Mouse (Mus musculus): ENCODE data around the gene 4930503B20Rik. TPM values are rescaled to one million over a fixed set of nuclear protein-coding genes. Genes with fewer than 3 reads are reported as not detected.

4930503B20Rik gene
- polyA plus RNA-seq, 1 experiment from 2014 or later: 0.23 TPM

GRCm38 (mm10) chr3:146679646-146680045 lies 28.5 kb upstream of the 4930503B20Rik start:
- ATAC-seq (ENCODE audit: insufficient number of reproducible peaks, low FRiP score, low TSS enrichment, low read depth): no peak
- 89% methylated on average over 16 of the region's 16 CpGs for WGBS

GRCm38 (mm10) chr3:146676193-146676592 lies 25.1 kb upstream of the 4930503B20Rik start:
- ATAC-seq (ENCODE audit: insufficient number of reproducible peaks, low FRiP score, low TSS enrichment, low read depth): no peak
- no peaks in the 10 kb centered on the region for H3K9me3 ChIP-seq (replicated peaks)
- H3K4me1 ChIP-seq: no peaks in the 10 kb centered on the region
- 88% methylated on average over 4 of the region's 4 CpGs for WGBS
- no peak overlapping the region for H3K4me2 ChIP-seq (replicated peaks)
- H3K36me3 ChIP-seq: no peaks in the 10 kb centered on the region
- H3K4me3 ChIP-seq (replicated peaks): no peak overlapping the region
- H3K27ac ChIP-seq (replicated peaks): no peak overlapping the region
- H3K27me3 ChIP-seq: no peaks in the 10 kb centered on the region
- no peak overlapping the region for H3K9ac ChIP-seq

More at GRCm38 (mm10) chr3:146679646-146680045, 28.5 kb upstream of the 4930503B20Rik start:
- Histone ChIP-seq H3K4me3 (replicated peaks) (no peak overlapping the region), H3K9me3 (replicated peaks) (no peaks in the 10 kb centered on the region), H3K27me3 (no peaks in the 10 kb centered on the region), H3K4me1 (peaks cover 14% of the 10 kb centered on the region), H3K36me3 (no peaks in the 10 kb centered on the region), H3K27ac (replicated peaks) (no peak overlapping the region), H3K4me2 (replicated peaks) (no peak overlapping the region), H3K9ac (no peak overlapping the region)

GRCm38 (mm10) chr3:146675101-146675500 lies 24.0 kb upstream of the 4930503B20Rik start:
- no peaks in the 10 kb centered on the region for H3K4me1 ChIP-seq
- no peak overlapping the region for H3K27ac ChIP-seq (replicated peaks)
- no peaks in the 10 kb centered on the region for H3K27me3 ChIP-seq
- H3K4me2 ChIP-seq (replicated peaks): no peak overlapping the region
- H3K36me3 ChIP-seq: no peaks in the 10 kb centered on the region
- H3K9ac ChIP-seq: no peak overlapping the region
- ATAC-seq (ENCODE audit: insufficient number of reproducible peaks, low FRiP score, low TSS enrichment, low read depth): no peak
- H3K9me3 ChIP-seq (replicated peaks): no peaks in the 10 kb centered on the region
- WGBS: 82% methylated on average over 1 of the region's 1 CpGs
- no peak overlapping the region for H3K4me3 ChIP-seq (replicated peaks)

GRCm38 (mm10) chr3:146671121-146671520 lies 20.0 kb upstream of the 4930503B20Rik start:
- Histone ChIP-seq H3K4me1 (no peaks in the 10 kb centered on the region), H3K27ac (replicated peaks) (no peak overlapping the region), H3K27me3 (no peaks in the 10 kb centered on the region), H3K4me3 (replicated peaks) (no peak overlapping the region), H3K4me2 (replicated peaks) (no peak overlapping the region), H3K9me3 (replicated peaks) (no peaks in the 10 kb centered on the region), H3K36me3 (no peaks in the 10 kb centered on the region), H3K9ac (no peak overlapping the region)
- 49% methylated on average over 2 of the region's 2 CpGs for WGBS
- ATAC-seq (ENCODE audit: insufficient number of reproducible peaks, low FRiP score, low TSS enrichment, low read depth): no peak

GRCm38 (mm10) chr3:146661907-146662306 lies 10.8 kb upstream of the 4930503B20Rik start:
- H3K27ac ChIP-seq (replicated peaks): no peak overlapping the region
- H3K36me3 ChIP-seq: no peaks in the 10 kb centered on the region
- H3K4me2 ChIP-seq (replicated peaks): no peak overlapping the region
- H3K4me1 ChIP-seq: no peaks in the 10 kb centered on the region
- no peaks in the 10 kb centered on the region for H3K27me3 ChIP-seq
- ATAC-seq (ENCODE audit: insufficient number of reproducible peaks, low FRiP score, low TSS enrichment, low read depth): no peak
- no peak overlapping the region for H3K9ac ChIP-seq
- no peaks in the 10 kb centered on the region for H3K9me3 ChIP-seq (replicated peaks)
- 67% methylated on average over 7 of the region's 7 CpGs for WGBS
- no peak overlapping the region for H3K4me3 ChIP-seq (replicated peaks)

GRCm38 (mm10) chr3:146661001-146661400 lies 9.9 kb upstream of the 4930503B20Rik start:
- no peak overlapping the region for H3K9ac ChIP-seq
- 75% methylated on average over 6 of the region's 6 CpGs for WGBS
- H3K9me3 ChIP-seq (replicated peaks): no peaks in the 10 kb centered on the region
- H3K4me3 ChIP-seq (replicated peaks): no peak overlapping the region
- H3K27me3 ChIP-seq: no peaks in the 10 kb centered on the region
- H3K4me2 ChIP-seq (replicated peaks): no peak overlapping the region
- no peak overlapping the region for H3K27ac ChIP-seq (replicated peaks)
- no peak for ATAC-seq (ENCODE audit: insufficient number of reproducible peaks, low FRiP score, low TSS enrichment, low read depth)
- no peaks in the 10 kb centered on the region for H3K4me1 ChIP-seq
- no peaks in the 10 kb centered on the region for H3K36me3 ChIP-seq

- H3K4me3 ChIP-seq (replicated peaks): no peak overlapping the region
- H3K4me1 ChIP-seq: no peaks in the 10 kb centered on the region
- 91% methylated on average over 5 of the region's 5 CpGs for WGBS
- H3K27me3 ChIP-seq: no peaks in the 10 kb centered on the region
- no peak for ATAC-seq (ENCODE audit: insufficient number of reproducible peaks, low FRiP score, low TSS enrichment, low read depth)
- no peaks in the 10 kb centered on the region for H3K36me3 ChIP-seq
- H3K9ac ChIP-seq: no peak overlapping the region
- H3K4me2 ChIP-seq (replicated peaks): no peak overlapping the region
- H3K27ac ChIP-seq (replicated peaks): no peak overlapping the region
- no peaks in the 10 kb centered on the region for H3K9me3 ChIP-seq (replicated peaks)
These were observed 8.2 kb upstream of the 4930503B20Rik start for GRCm38 (mm10) chr3:146659321-146659720.

- H3K9me3 ChIP-seq (replicated peaks): no peaks in the 10 kb centered on the region
- no peak overlapping the region for H3K4me3 ChIP-seq (replicated peaks)
- H3K4me2 ChIP-seq (replicated peaks): no peak overlapping the region
- no peak overlapping the region for H3K9ac ChIP-seq
- H3K36me3 ChIP-seq: no peaks in the 10 kb centered on the region
- 93% methylated on average over 1 of the region's 1 CpGs for whole genome bisulfite sequencing
- no peaks in the 10 kb centered on the region for H3K4me1 ChIP-seq
- no peaks in the 10 kb centered on the region for H3K27me3 ChIP-seq
- no peak for ATAC-seq (ENCODE audit: insufficient number of reproducible peaks, low FRiP score, low TSS enrichment, low read depth)
- H3K27ac ChIP-seq (replicated peaks): no peak overlapping the region
These were observed 7.0 kb upstream of the 4930503B20Rik start for GRCm38 (mm10) chr3:146658061-146658639.

- H3K4me1 ChIP-seq: no peaks in the 10 kb centered on the region
- WGBS: 81% methylated on average over 5 of the region's 5 CpGs
- ATAC-seq (ENCODE audit: insufficient number of reproducible peaks, low FRiP score, low TSS enrichment, low read depth): no peak
- H3K27me3 ChIP-seq: no peaks in the 10 kb centered on the region
- H3K36me3 ChIP-seq: no peaks in the 10 kb centered on the region
- H3K4me2 ChIP-seq (replicated peaks): no peak overlapping the region
- no peak overlapping the region for H3K9ac ChIP-seq
- H3K9me3 ChIP-seq (replicated peaks): no peaks in the 10 kb centered on the region
- no peak overlapping the region for H3K27ac ChIP-seq (replicated peaks)
- no peak overlapping the region for H3K4me3 ChIP-seq (replicated peaks)
These were observed 6.3 kb upstream of the 4930503B20Rik start for GRCm38 (mm10) chr3:146657433-146657832.

- no peak overlapping the region for H3K4me2 ChIP-seq (replicated peaks)
- H3K9me3 ChIP-seq (replicated peaks): no peaks in the 10 kb centered on the region
- H3K27me3 ChIP-seq: no peaks in the 10 kb centered on the region
- no peak overlapping the region for H3K4me3 ChIP-seq (replicated peaks)
- H3K4me1 ChIP-seq: no peaks in the 10 kb centered on the region
- H3K27ac ChIP-seq (replicated peaks): no peak overlapping the region
- H3K9ac ChIP-seq: no peak overlapping the region
- 50% methylated on average over 2 of the region's 2 CpGs for WGBS
- no peak for ATAC-seq (ENCODE audit: insufficient number of reproducible peaks, low FRiP score, low TSS enrichment, low read depth)
- H3K36me3 ChIP-seq: no peaks in the 10 kb centered on the region
These were observed 4.0 kb upstream of the 4930503B20Rik start for GRCm38 (mm10) chr3:146655111-146655577.

GRCm38 (mm10) chr3:146653692-146654091 lies 2.6 kb upstream of the 4930503B20Rik start:
- no peaks in the 10 kb centered on the region for H3K27me3 ChIP-seq
- no peak for ATAC-seq (ENCODE audit: insufficient number of reproducible peaks, low FRiP score, low TSS enrichment, low read depth)
- 57% methylated on average over 6 of the region's 6 CpGs for WGBS
- H3K9me3 ChIP-seq (replicated peaks): no peaks in the 10 kb centered on the region
- no peak overlapping the region for H3K4me3 ChIP-seq (replicated peaks)
- no peaks in the 10 kb centered on the region for H3K36me3 ChIP-seq
- no peaks in the 10 kb centered on the region for H3K4me1 ChIP-seq
- no peak overlapping the region for H3K27ac ChIP-seq (replicated peaks)
- H3K9ac ChIP-seq: no peak overlapping the region
- no peak overlapping the region for H3K4me2 ChIP-seq (replicated peaks)

GRCm38 (mm10) chr3:146652431-146652830 lies 1.3 kb upstream of the 4930503B20Rik start:
- H3K4me2 ChIP-seq (replicated peaks): no peak overlapping the region
- H3K9me3 ChIP-seq (replicated peaks): no peaks in the 10 kb centered on the region
- H3K27me3 ChIP-seq: no peaks in the 10 kb centered on the region
- H3K4me1 ChIP-seq: no peaks in the 10 kb centered on the region
- H3K9ac ChIP-seq: no peak overlapping the region
- ATAC-seq (ENCODE audit: insufficient number of reproducible peaks, low FRiP score, low TSS enrichment, low read depth): no peak
- WGBS: 87% methylated on average over 5 of the region's 5 CpGs
- H3K4me3 ChIP-seq (replicated peaks): no peak overlapping the region
- H3K36me3 ChIP-seq: no peaks in the 10 kb centered on the region
- no peak overlapping the region for H3K27ac ChIP-seq (replicated peaks)

All from embryonic facial prominence, embryonic 15.5 days (tissue).